Mouse (Mus musculus) liver, embryonic 16.5 days (tissue): ENCODE measurements around the gene Gm13283. TPM values are rescaled to one million over a fixed set of nuclear protein-coding genes. Genes with fewer than 3 reads are reported as not detected.
"Not testable (repeated sequence)": the region's sequence is repeated elsewhere in the genome, so short reads cannot be mapped to it uniquely, and the experiment has no call there.

Experiments
- ATAC-seq: fragments of 200-750 bp; cut with Nextera tagmentation; 2 replicates; pipeline ENCODE4 v1.8.0; 2017; ENCODE audit warnings: low read depth, mild to moderate bottlenecking, moderate number of reproducible peaks, moderate library complexity
- H3K27ac ChIP-seq: fragments of 300-500 bp; sonication (generic); 2 replicates; pipeline ENCODE4 v1.5.1; 2014; ENCODE audit warnings: mild to moderate bottlenecking, low read length
- H3K27me3 ChIP-seq: fragments of 300-500 bp; sonication (generic); 2 replicates; pipeline ENCODE4 v1.6.1; 2014; ENCODE audit warnings: low read depth, low read length, mixed read lengths; ENCODE audit not compliant: control insufficient read depth, insufficient read depth
- H3K36me3 ChIP-seq: fragments of 300-500 bp; sonication (generic); 2 replicates; pipeline ENCODE4 v1.6.1; 2014; ENCODE audit warnings: mild to moderate bottlenecking; ENCODE audit not compliant: control insufficient read depth, insufficient read depth
- H3K4me1 ChIP-seq: fragments of 300-500 bp; sonication (generic); 2 replicates; pipeline ENCODE4 v1.6.1; 2014; ENCODE audit warnings: low read depth, low read length, mixed read lengths; ENCODE audit not compliant: control insufficient read depth
- H3K4me2 ChIP-seq: fragments of 300-500 bp; sonication (generic); 2 replicates; pipeline ENCODE4 v1.6.1; 2014; ENCODE audit warnings: low read depth, low read length, mixed read lengths
- H3K4me3 ChIP-seq: fragments of 300-500 bp; sonication (generic); 2 replicates; pipeline ENCODE4 v1.5.1; 2014; ENCODE audit warnings: low read depth, mild to moderate bottlenecking, low read length
- H3K9ac ChIP-seq: fragments of 300-500 bp; sonication (generic); 2 replicates; pipeline ENCODE4 v1.6.1; 2014; ENCODE audit warnings: low read depth, low read length
- H3K9me3 ChIP-seq: fragments of 300-500 bp; sonication (generic); replicated peaks from 2 replicates; pipeline ENCODE4 v1.6.1; 2016; ENCODE audit warnings: low read length; ENCODE audit not compliant: control insufficient read depth
- WGBS: fragments of 180-500 bp; shearing (Covaris S2); extraction: QIAGEN DNeasy Blood & Tissue Kit; methylation state at CpG from one replicate; pipeline ENCODE4 v1.1.7; 2014; ENCODE audit not compliant: insufficient replicate concordance; 5-methylcytosine and 5-hydroxymethylcytosine counted together
- polyA plus RNA-seq: library from polyadenylated mRNA; unstranded; fragments of >200 nt; fragmentation: Nextera tagmentation; extraction: Ambion mirVana; gene quantifications from 2 replicates; pipeline ENCODE4 v1.2.1, GENCODE M21; 2015

Gm13283 gene
- polyA plus RNA-seq, result 0.07 TPM in 1 of 2 replicates, not detected in the other

- H3K27ac ChIP-seq, H3K9me3 ChIP-seq, H3K9ac ChIP-seq, H3K4me1 ChIP-seq, H3K27me3 ChIP-seq, ATAC-seq, H3K36me3 ChIP-seq: not testable (repeated sequence)
- Histone ChIP-seq H3K4me3 (peak within 1 kb of the TSS; percentile 24), H3K4me2 (peak within 1 kb of the TSS; percentile 46)
- 6% methylated on average over 9 of the region's 14 CpGs for WGBS
Observed at GRCm38 (mm10) chr4:88759610-88760268, at the start of gene Gm13283. Gene Gm13283 (plus strand): TSS chr4:88760119.

GRCm38 (mm10) chr4:88714281-88714680 is 45.6 kb upstream of the Gm13283 start:
- no peak for ATAC-seq
- Histone ChIP-seq H3K36me3 (no peaks in the 10 kb centered on the region; the same call in 1 of the 2 replicates), H3K9me3 (no peaks in the 10 kb centered on the region), H3K27ac (no peak overlapping the region), H3K4me3 (no peak overlapping the region), H3K4me2 (no peak overlapping the region), H3K4me1 (peaks cover 2% of the 10 kb centered on the region), H3K9ac (no peak overlapping the region), H3K27me3 (no peaks in the 10 kb centered on the region)
- 43% methylated on average over 1 of the region's 1 CpGs for WGBS

GRCm38 (mm10) chr4:88715059-88715458 is 44.9 kb upstream of the Gm13283 start:
- Histone ChIP-seq H3K36me3 (no peaks in the 10 kb centered on the region; the same call in 1 of the 2 replicates), H3K4me3 (no peak overlapping the region), H3K27ac (no peak overlapping the region), H3K4me2 (no peak overlapping the region), H3K9ac (no peak overlapping the region), H3K4me1 (peaks cover 3% of the 10 kb centered on the region), H3K27me3 (no peaks in the 10 kb centered on the region), H3K9me3 (no peaks in the 10 kb centered on the region)
- no peak for ATAC-seq

GRCm38 (mm10) chr4:88718715-88719114 is 41.2 kb upstream of the Gm13283 start:
- Histone ChIP-seq H3K9ac (no peak overlapping the region), H3K4me2 (peak overlapping the region; percentile 47), H3K27me3 (no peaks in the 10 kb centered on the region), H3K36me3 (no peaks in the 10 kb centered on the region; the same call in 1 of the 2 replicates), H3K27ac (no peak overlapping the region), H3K4me1 (peaks cover 18% of the 10 kb centered on the region), H3K9me3 (no peaks in the 10 kb centered on the region), H3K4me3 (peak overlapping the region; percentile 7)
- ATAC-seq, result no peak
- WGBS, result 58% methylated on average over 1 of the region's 1 CpGs

- H3K9me3 ChIP-seq, result no peaks in the 10 kb centered on the region
- ATAC-seq, result peak; percentile 95
- H3K27ac ChIP-seq, result peak within 1 kb of the TSS; percentile 88
Observed at GRCm38 (mm10) chr4:88721791-88722721, 37.9 kb upstream of the Gm13283 start, which contains the start of the genes Gm26566 and Klhl9. Gene Gm26566 (plus strand): TSS chr4:88721805. Gene Klhl9 (minus strand): TSS chr4:88722465.

GRCm38 (mm10) chr4:88723497-88724090 is 36.3 kb upstream of the Gm13283 start:
- H3K27ac ChIP-seq, result no peak overlapping the region
- H3K4me2 ChIP-seq, result no peak overlapping the region
- H3K9ac ChIP-seq, result no peak overlapping the region
- 64% methylated on average over 8 of the region's 8 CpGs for WGBS
- H3K4me1 ChIP-seq, result peaks cover 15% of the 10 kb centered on the region
- H3K27me3 ChIP-seq, result no peaks in the 10 kb centered on the region
- no peak for ATAC-seq
- no peaks in the 10 kb centered on the region for H3K9me3 ChIP-seq
- no peaks in the 10 kb centered on the region; the same call in 1 of the 2 replicates for H3K36me3 ChIP-seq
- no peak overlapping the region for H3K4me3 ChIP-seq

More at GRCm38 (mm10) chr4:88721791-88722721, 37.9 kb upstream of the Gm13283 start, which contains the start of the genes Gm26566 and Klhl9:
- H3K4me3 ChIP-seq, result peak within 1 kb of the TSS; percentile 79
- H3K4me1 ChIP-seq, result peaks cover 18% of the 10 kb centered on the region
- H3K36me3 ChIP-seq, result no peaks in the 10 kb centered on the region; the same call in 1 of the 2 replicates
- no peaks in the 10 kb centered on the region for H3K27me3 ChIP-seq
- under 1% methylated on average over 82 of the region's 82 CpGs for WGBS
- H3K4me2 ChIP-seq, result peak within 1 kb of the TSS; percentile 82
- peak within 1 kb of the TSS; percentile 90 for H3K9ac ChIP-seq

GRCm38 (mm10) chr4:88726727-88727126 is 33.2 kb upstream of the Gm13283 start:
- no peak for ATAC-seq
- Histone ChIP-seq H3K4me2 (no peak overlapping the region), H3K27me3 (no peaks in the 10 kb centered on the region), H3K9ac (no peak overlapping the region), H3K9me3 (no peaks in the 10 kb centered on the region), H3K4me3 (no peak overlapping the region), H3K4me1 (no peaks in the 10 kb centered on the region; the same call in 1 of the 2 replicates), H3K36me3 (no peaks in the 10 kb centered on the region), H3K27ac (no peak overlapping the region)
- WGBS, result 21% methylated on average over 6 of the region's 6 CpGs

GRCm38 (mm10) chr4:88727324-88727723 is 32.6 kb upstream of the Gm13283 start:
- H3K4me3 ChIP-seq, result no peak overlapping the region
- H3K4me1 ChIP-seq, result no peaks in the 10 kb centered on the region; the same call in 1 of the 2 replicates
- H3K36me3 ChIP-seq, result no peaks in the 10 kb centered on the region
- H3K9me3 ChIP-seq, result no peaks in the 10 kb centered on the region
- no peak overlapping the region for H3K4me2 ChIP-seq
- 0% methylated on average over 1 of the region's 1 CpGs for WGBS
- no peak overlapping the region for H3K27ac ChIP-seq
- no peak for ATAC-seq
- H3K9ac ChIP-seq, result no peak overlapping the region
- H3K27me3 ChIP-seq, result no peaks in the 10 kb centered on the region
